Mouse (Mus musculus): ENCODE results near the gene Gm28308. TPM values are rescaled to one million over a fixed set of nuclear protein-coding genes. Genes with fewer than 3 reads are reported as not detected.

Gm28308 gene
- not detected in 2 replicates for total RNA-seq (2012; rRNA removed)
- not detected in 2 replicates for total RNA-seq (2014; rRNA removed)
- not detected in 2 replicates for polyA plus RNA-seq (2012; ENCODE audit: insufficient read length, low read depth)

GRCm38 (mm10) chr6:52213119-52213986 is at the start of gene Gm28308, which contains the start of gene Hoxa3:
TSS of gene Gm28308 (minus strand) at chr6:52213339.
TSS of gene Hoxa3 (minus strand) at chr6:52213336.
- Histone ChIP-seq H3K4me2 (ENCODE audit: insufficient read depth, low read depth, poor library complexity, severe bottlenecking) (peak within 1 kb of the TSS; percentile 59), H3K9ac (ENCODE audit: insufficient read depth, low read depth) (peak within 1 kb of the TSS; percentile 41), H3K4me3 (replicated peaks in 1 of 3; ENCODE audit: low read depth in 2 of 3, low read length in 2 of 3, poor library complexity in 1 of 3) (peak within 1 kb of the TSS in 2 of 3 experiments; percentile 53 to 57), H3K4me1 (ENCODE audit: control insufficient read depth in 1 of 2, insufficient read depth in 2 of 2) (peaks cover 4 to 17% of the 10 kb centered on the region in 2 experiments; a peak in 2 of 4 replicates), H3K27me3 (replicated peaks) (peaks cover 2% of the 10 kb centered on the region), H3K36me3 (replicated peaks in 1 of 2; ENCODE audit: control insufficient read depth in 1 of 2, insufficient read depth in 1 of 2, low read length in 1 of 2) (peaks cover 0 to 4% of the 10 kb centered on the region in 2 experiments), H3K9me3 (replicated peaks; ENCODE audit: low read length) (peaks cover 32% of the 10 kb centered on the region), H3K79me2 (replicated peaks; ENCODE audit: control insufficient read depth, extremely low read depth, insufficient read depth, poor library complexity, severe bottlenecking) (no peaks in the 10 kb centered on the region), H3K27ac (ENCODE audit: insufficient read depth, low read depth) (peak within 1 kb of the TSS; percentile 75)
- dilution Hi-C loops (cut with MboI; ENCODE audit: extremely low pct_ligation_motif_present, extremely low pct_unique_long_range_greater_than_20kb, low sequenced_read_pairs): no loop called here
- DNase-seq (ENCODE audit: extremely low read depth): no peak
- in situ Hi-C loops (cut with MboI; ENCODE audit: low pct_ligation_motif_present, low pct_unique_long_range_greater_than_20kb, low sequenced_read_pairs): loop anchor here (10.0 to 25.0 kb wide), 2 partner anchors 201 to 349 kb away; partner anchors contain the start of gene Skap2
- no peak for TF ChIP-seq USF1 (IDR thresholded peaks at IDR 0.05; ENCODE audit: low read depth, low read length)
- TF ChIP-seq POLR2AphosphoS2 (IDR thresholded peaks at IDR 0.05; ENCODE audit: low read depth, low read length): no peak
- no peak for TF ChIP-seq USF2 (conservative IDR thresholded peaks at IDR 0.05; ENCODE audit: low read depth, low read length)
- no peak for TF ChIP-seq JUND (conservative IDR thresholded peaks at IDR 0.05; ENCODE audit: low read depth, low read length)
- no peak for TF ChIP-seq ZKSCAN1 (IDR thresholded peaks at IDR 0.05; ENCODE audit: borderline replicate concordance, low read depth, low read length)
- TF ChIP-seq ZNF384 (IDR thresholded peaks at IDR 0.05; ENCODE audit: low read depth, low read length): peak; percentile 37; the same call in 1 of the 2 replicates
- TF ChIP-seq MXI1 (IDR thresholded peaks at IDR 0.05; ENCODE audit: low read depth, low read length): no peak
- TF ChIP-seq MAX (IDR thresholded peaks at IDR 0.05; ENCODE audit: low read length): no peak
- no peak for TF ChIP-seq CHD1 (IDR thresholded peaks at IDR 0.05; ENCODE audit: low read depth, low read length)
- no peak for TF ChIP-seq MAZ (IDR thresholded peaks at IDR 0.05; ENCODE audit: low read depth, low read length)
- peak; percentile 49 for TF ChIP-seq POLR2A (IDR thresholded peaks at IDR 0.05; ENCODE audit: low read depth, low read length)
- TF ChIP-seq EP300 (IDR thresholded peaks at IDR 0.05; ENCODE audit: low read length): no peak
- no peak for TF ChIP-seq CHD2 (IDR thresholded peaks at IDR 0.05; ENCODE audit: low read length)
- no peak for TF ChIP-seq TCF12 (IDR thresholded peaks at IDR 0.05; ENCODE audit: low read depth, low read length)
- TF ChIP-seq KAT2A (IDR thresholded peaks at IDR 0.05; ENCODE audit: insufficient replicate concordance, low read length): no peak
- no peak for TF ChIP-seq NELFE (IDR thresholded peaks at IDR 0.05; ENCODE audit: low read depth, low read length)
- TF ChIP-seq MYC (IDR thresholded peaks at IDR 0.05; ENCODE audit: low read depth, low read length): no peak
